In the genomic region with DNA sequence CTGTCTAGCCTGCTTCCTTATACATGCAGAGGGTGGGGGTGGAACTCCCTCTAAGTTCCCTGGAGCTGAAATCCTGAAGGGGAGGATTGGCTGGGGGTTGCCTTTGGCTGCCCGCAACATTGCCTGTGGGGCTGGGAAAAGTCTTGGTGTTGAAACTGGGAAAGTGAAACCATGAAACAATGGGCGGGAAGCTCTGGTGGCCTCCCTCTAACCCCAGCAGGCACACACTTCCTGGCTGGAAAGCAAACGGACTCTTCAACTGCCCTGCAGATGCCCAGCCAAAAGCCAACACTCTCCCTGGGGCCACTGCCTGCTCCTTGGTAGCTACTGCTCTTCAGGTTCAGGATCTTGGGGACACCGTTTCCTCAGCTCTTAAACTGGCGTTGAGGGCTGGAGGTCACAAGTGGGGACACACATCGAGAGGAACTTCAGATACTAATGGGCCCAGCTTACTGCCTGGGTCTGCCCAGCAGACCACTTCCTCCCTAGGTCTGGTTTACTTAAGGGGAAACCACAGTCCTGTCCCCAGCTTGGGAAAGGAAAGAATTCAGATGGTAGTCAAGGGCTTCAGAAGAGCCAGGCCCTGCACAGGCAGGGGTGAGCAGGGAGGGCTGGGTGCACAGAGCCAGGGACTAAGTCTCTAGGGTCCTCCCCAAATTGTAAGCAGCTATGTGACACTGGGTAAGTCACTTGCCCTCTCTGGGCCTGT, we compare ENCODE assay signal across 8 mouse cellular contexts. TPM values are rescaled to one million over a fixed set of nuclear protein-coding genes. Genes with fewer than 3 reads are reported as not detected.
DNase-seq lines count a peak whose midpoint lies in the region.

No protein-coding gene starts in this region.

- WGBS in midbrain, embryonic 10.5 days = 51% methylated on average over 6 of the region's 6 CpGs

- H3K27ac ChIP-seq in brown adipose tissue, adult 24 weeks (replicated peaks; ENCODE audit: low read depth, low read length) = peak overlapping the region; percentile 86
- peak overlapping the region; percentile 58 for H3K27ac ChIP-seq in midbrain, embryonic 10.5 days (replicated peaks)

- H3K36me3 ChIP-seq in midbrain, embryonic 10.5 days = peaks cover 42% of the 10 kb centered on the region

- peaks cover 20% of the 10 kb centered on the region for H3K4me1 ChIP-seq in brown adipose tissue, adult 24 weeks (ENCODE audit: control insufficient read depth, insufficient read depth, insufficient read length, low read length)
- peaks cover 46% of the 10 kb centered on the region for H3K4me1 ChIP-seq in midbrain, embryonic 10.5 days

- H3K4me3 ChIP-seq in brown adipose tissue, adult 24 weeks (ENCODE audit: insufficient read depth, low read depth, low read length) = peak overlapping the region; percentile 90
- H3K4me3 ChIP-seq in midbrain, embryonic 10.5 days = peak overlapping the region; percentile 22

- intact Hi-C loops in heart, postnatal 10 days (cut with DNase I) = no loop called here

- H3K9me3 ChIP-seq in midbrain, embryonic 10.5 days (replicated peaks) = no peaks in the 10 kb centered on the region

- DNase-seq in adrenal gland, postnatal 14 days = peak; percentile 77
- DNase-seq in adrenal gland, adult 8-10 months = no peak
- peak; percentile 54 to 61 for DNase-seq in heart, postnatal 10 days
- DNase-seq in kidney, postnatal 4 days = peak; percentile 57 to 71
- no peak for DNase-seq in midbrain, embryonic 10.5 days (ENCODE audit: low spot score)
- DNase-seq in left cerebral cortex, adult 9 months (ENCODE audit: low spot score in 2 of 2) = no peak
- DNase-seq in layer of hippocampus, postnatal 25 days (ENCODE audit: extremely low spot score in 1 of 2, low spot score in 1 of 2) = no peak

- H3K27me3 ChIP-seq in midbrain, embryonic 10.5 days (ENCODE audit: low read depth, poor library complexity, severe bottlenecking) = peaks cover 26% of the 10 kb centered on the region

RNA-seq across cellular contexts. Expression of gene Tcirg1, which starts 1.5 kb away (rescaled TPM):
- 44.3 and 48.8 TPM in 2 replicates for total RNA-seq in adrenal gland, postnatal 14 days (2021)
- 100 to 1,000 TPM in 2 of 4 experiments, 10 to 100 TPM in 2; 55.6 to 133 (median 95.0) TPM for total RNA-seq in adrenal gland, adult 8-10 months (2022)
- polyA plus RNA-seq in brown adipose tissue, adult 24 weeks (2012; ENCODE audit: insufficient read depth, insufficient read length, missing spikeins) = 5.3 and 7.7 TPM in 2 replicates
- total RNA-seq in heart, postnatal 10 days (2021) = 10 to 100 TPM; 15.7 to 16.2 TPM
- polyA plus RNA-seq in midbrain, embryonic 10.5 days (2016; fragmentation: Nextera tagmentation; extraction: Ambion mirVana) = 17.0 and 17.6 TPM in 2 replicates
- total RNA-seq in layer of hippocampus, postnatal 25 days (2021) = 10 to 100 TPM; 17.3 to 21.5 TPM

RNA-seq across cellular contexts. Expression of gene Ndufs8, which starts 7.2 kb away (rescaled TPM):
- 440 and 447 TPM in 2 replicates for total RNA-seq in adrenal gland, postnatal 14 days (2021)
- total RNA-seq in adrenal gland, adult 8-10 months (2022) = 100 to 1,000 TPM; 241 to 358 (median 291) TPM
- polyA plus RNA-seq in brown adipose tissue, adult 24 weeks (2012; ENCODE audit: insufficient read depth, insufficient read length, missing spikeins) = 1,010 and 1,143 TPM in 2 replicates
- total RNA-seq in heart, postnatal 10 days (2021) = 100 to 1,000 TPM; 358 to 371 TPM
- polyA plus RNA-seq in midbrain, embryonic 10.5 days (2016; fragmentation: Nextera tagmentation; extraction: Ambion mirVana) = 251 and 262 TPM in 2 replicates
- total RNA-seq in layer of hippocampus, postnatal 25 days (2021) = 100 to 1,000 TPM; 134 to 151 TPM

RNA-seq across cellular contexts. Expression of gene Aldh3b1, which starts 24.2 kb away (rescaled TPM):
- total RNA-seq in adrenal gland, postnatal 14 days (2021) = 57.8 and 73.4 TPM in 2 replicates
- total RNA-seq in adrenal gland, adult 8-10 months (2022) = 100 to 1,000 TPM in 2 of 4 experiments, 10 to 100 TPM in 2; 35.5 to 262 (median 145) TPM
- polyA plus RNA-seq in brown adipose tissue, adult 24 weeks (2012; ENCODE audit: insufficient read depth, insufficient read length, missing spikeins) = 1.8 and 2.2 TPM in 2 replicates
- total RNA-seq in heart, postnatal 10 days (2021) = 1 to 10 TPM; 2.6 to 2.7 TPM
- polyA plus RNA-seq in midbrain, embryonic 10.5 days (2016; fragmentation: Nextera tagmentation; extraction: Ambion mirVana) = 0.73 TPM in 2 replicates
- total RNA-seq in layer of hippocampus, postnatal 25 days (2021) = 1 to 10 TPM; 3.5 to 4.4 TPM

RNA-seq across cellular contexts. Expression of gene Unc93b1, which starts 29.6 kb away (rescaled TPM):
- 35.4 and 48.9 TPM in 2 replicates for total RNA-seq in adrenal gland, postnatal 14 days (2021)
- total RNA-seq in adrenal gland, adult 8-10 months (2022) = 10 to 100 TPM; 69.4 to 85.5 (median 71.5) TPM
- 25.3 and 25.4 TPM in 2 replicates for polyA plus RNA-seq in brown adipose tissue, adult 24 weeks (2012; ENCODE audit: insufficient read depth, insufficient read length, missing spikeins)
- 10 to 100 TPM; 19.7 to 24.5 TPM for total RNA-seq in heart, postnatal 10 days (2021)
- polyA plus RNA-seq in midbrain, embryonic 10.5 days (2016; fragmentation: Nextera tagmentation; extraction: Ambion mirVana) = 5.1 and 8.0 TPM in 2 replicates
- total RNA-seq in layer of hippocampus, postnatal 25 days (2021) = 10 to 100 TPM; 16.7 to 20.6 TPM

RNA-seq across cellular contexts. Expression of gene Aldh3b3, which starts 53.0 kb away (rescaled TPM):
- 0.41 and 0.44 TPM in 2 replicates for total RNA-seq in adrenal gland, postnatal 14 days (2021)
- 1 to 10 TPM in 2 of 4 experiments, under 1 TPM in 2; 0.11 to 1.5 (median 0.88) TPM for total RNA-seq in adrenal gland, adult 8-10 months (2022)
- polyA plus RNA-seq in brown adipose tissue, adult 24 weeks (2012; ENCODE audit: insufficient read depth, insufficient read length, missing spikeins) = not detected in 2 replicates
- total RNA-seq in heart, postnatal 10 days (2021) = under 1 TPM; 0.10 to 0.24 TPM
- not detected in 2 replicates for polyA plus RNA-seq in midbrain, embryonic 10.5 days (2016; fragmentation: Nextera tagmentation; extraction: Ambion mirVana)
- total RNA-seq in layer of hippocampus, postnatal 25 days (2021) = not detected

Comparison
In these comparisons a context has a peak if more than half of its experiments do, and no peak if none do; other contexts are left out.
1. DNase-seq: peak in adrenal gland, postnatal 14 days (single experiment), heart, postnatal 10 days (2 of 2) and kidney, postnatal 4 days (2 of 2); none in adrenal gland, adult 8-10 months (single experiment), midbrain, embryonic 10.5 days (single experiment), left cerebral cortex, adult 9 months (0 of 2) and layer of hippocampus, postnatal 25 days (0 of 2).
2. RNA of gene Aldh3b1, which starts 24.2 kb away (total RNA-seq): 35.5 to 262 TPM in adrenal gland, adult 8-10 months and 57.8 to 73.4 TPM in adrenal gland, postnatal 14 days; 3.5 to 4.4 TPM in layer of hippocampus, postnatal 25 days and 2.6 to 2.7 TPM in heart, postnatal 10 days; every median in the first group is over 4 times any median in the second.